Mouse (Mus musculus): ENCODE results near the gene Vill. TPM values are rescaled to one million over a fixed set of nuclear protein-coding genes. Genes with fewer than 3 reads are reported as not detected.
A peak's percentile ranks its signal among the peaks of the same experiment; 100 is the strongest.

Vill gene
- total RNA-seq, 2 experiments from 2014 or later, result 0.41 to 0.69 TPM

- intact Hi-C loops (cut with DNase I), result no loop called here
- peak in 1 of 2 experiments; percentile 16 for DNase-seq
Measured at GRCm38 (mm10) chr9:119073184-119073895, 20.8 kb downstream of the Vill start.

DNA sequence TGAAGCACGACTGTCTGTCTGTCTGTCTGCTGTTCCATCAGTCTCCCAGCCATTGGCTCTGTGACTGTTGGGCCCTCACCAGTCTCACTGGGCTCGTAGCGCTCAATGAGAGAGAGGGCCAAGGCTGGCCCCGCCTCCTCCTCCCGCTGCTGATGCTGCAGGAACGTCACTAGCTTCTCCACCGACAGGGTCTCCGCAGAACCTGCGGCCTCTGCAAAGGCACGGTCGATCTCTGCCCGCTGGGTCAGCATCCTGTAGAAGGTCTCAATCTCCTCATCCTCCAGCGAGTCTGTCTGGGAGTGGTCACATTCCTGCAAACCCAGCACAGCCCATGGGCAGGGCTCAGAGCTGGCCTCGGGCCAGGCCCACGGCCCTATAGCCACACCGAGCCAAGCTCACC lies 23.1 kb downstream of the Vill start:
- DNase-seq, result no peak

GRCm38 (mm10) chr9:119080040-119080675 lies 27.6 kb downstream of the Vill start:
- DNase-seq, result no peak
- intact Hi-C loops (cut with DNase I), result no loop called here

More for the DNA sequence above, 23.1 kb downstream of the Vill start:
- intact Hi-C loops (cut with DNase I), result no loop called here

- intact Hi-C loops (cut with DNase I), result no loop called here
- no peak for DNase-seq
Measured at GRCm38 (mm10) chr9:119082039-119082438, 29.5 kb downstream of the Vill start.

- intact Hi-C loops (cut with DNase I), result no loop called here
- no peak for DNase-seq
Measured at GRCm38 (mm10) chr9:119082656-119083430, 30.3 kb downstream of the Vill start.

GRCm38 (mm10) chr9:119083966-119084365 lies 31.4 kb downstream of the Vill start:
- no peak for DNase-seq
- intact Hi-C loops (cut with DNase I), result no loop called here

DNA sequence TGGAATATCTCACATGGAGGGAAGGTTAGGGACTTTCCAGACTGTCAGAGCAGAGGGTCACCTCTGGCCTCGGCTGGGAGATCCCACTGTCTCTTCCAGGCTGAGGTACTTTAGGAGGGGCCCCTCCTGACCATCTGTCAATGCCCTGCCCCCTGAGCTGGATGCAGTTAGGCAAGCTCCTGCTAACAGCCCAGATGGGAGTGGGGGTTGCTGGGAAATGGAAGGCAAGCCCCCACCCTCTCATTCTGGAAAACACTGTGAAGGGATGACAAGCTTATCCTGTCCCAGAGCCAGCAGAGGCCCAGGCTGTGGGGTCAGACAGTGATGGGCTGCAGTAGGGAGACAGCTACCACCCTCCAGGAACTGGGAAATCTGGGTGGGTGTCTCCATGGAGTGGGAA lies 33.9 kb downstream of the Vill start:
- intact Hi-C loops (cut with DNase I), result no loop called here
- no peak for DNase-seq

GRCm38 (mm10) chr9:119087309-119087708 lies 34.7 kb downstream of the Vill start:
- intact Hi-C loops (cut with DNase I), result no loop called here
- DNase-seq, result no peak

GRCm38 (mm10) chr9:119088148-119088801 lies 35.7 kb downstream of the Vill start:
- intact Hi-C loops (cut with DNase I), result no loop called here
- DNase-seq, result peak; percentile 87 to 90

- DNase-seq, result no peak
- intact Hi-C loops (cut with DNase I), result no loop called here
Measured at GRCm38 (mm10) chr9:119089437-119089836, 36.9 kb downstream of the Vill start.

GRCm38 (mm10) chr9:119090462-119090861 lies 37.9 kb downstream of the Vill start:
- no peak for DNase-seq
- intact Hi-C loops (cut with DNase I), result loop anchor here (10.0 kb wide), 2 partner anchors 474 to 1046 kb away; partner anchors contain the start of gene Azi2

DNA sequence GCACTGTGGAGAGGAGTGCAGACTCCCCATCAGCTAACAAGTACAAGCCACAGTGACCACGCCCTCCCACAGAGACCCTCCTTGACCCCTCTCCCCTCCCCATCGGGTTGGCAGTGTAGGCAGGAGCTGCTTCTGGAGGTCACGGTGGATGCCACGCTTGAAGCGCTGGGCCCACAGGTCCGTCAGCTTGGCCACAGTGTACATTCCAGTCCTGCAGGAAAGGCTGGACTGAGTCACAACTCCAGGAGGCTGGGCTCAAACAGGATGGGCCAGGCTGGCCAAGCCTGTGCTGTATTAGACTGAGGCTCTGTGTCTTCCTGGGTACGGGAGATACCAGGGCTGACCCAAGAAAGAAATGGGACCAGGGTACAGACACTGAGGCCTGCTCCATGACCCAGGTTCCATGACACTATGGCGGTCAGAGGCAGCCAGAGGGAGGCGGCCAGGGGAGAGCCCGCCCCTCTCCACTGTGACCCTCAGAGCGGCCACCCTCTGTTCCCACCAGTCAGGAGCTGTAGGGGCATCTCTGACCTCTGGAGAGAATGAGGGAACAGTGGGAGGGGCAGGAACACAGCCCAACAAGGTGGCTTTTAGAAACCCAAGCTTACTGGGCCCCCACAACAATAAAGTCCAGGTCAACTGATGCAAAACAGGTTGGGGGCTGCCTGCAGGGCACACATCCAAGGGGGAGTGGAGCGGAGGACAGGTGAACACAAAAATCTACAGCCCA lies 39.2 kb downstream of the Vill start:
- DNase-seq, result no peak
- intact Hi-C loops (cut with DNase I), result loop anchor here (10.0 kb wide), 2 partner anchors 473 to 1047 kb away; partner anchors contain the start of gene Azi2

DNA sequence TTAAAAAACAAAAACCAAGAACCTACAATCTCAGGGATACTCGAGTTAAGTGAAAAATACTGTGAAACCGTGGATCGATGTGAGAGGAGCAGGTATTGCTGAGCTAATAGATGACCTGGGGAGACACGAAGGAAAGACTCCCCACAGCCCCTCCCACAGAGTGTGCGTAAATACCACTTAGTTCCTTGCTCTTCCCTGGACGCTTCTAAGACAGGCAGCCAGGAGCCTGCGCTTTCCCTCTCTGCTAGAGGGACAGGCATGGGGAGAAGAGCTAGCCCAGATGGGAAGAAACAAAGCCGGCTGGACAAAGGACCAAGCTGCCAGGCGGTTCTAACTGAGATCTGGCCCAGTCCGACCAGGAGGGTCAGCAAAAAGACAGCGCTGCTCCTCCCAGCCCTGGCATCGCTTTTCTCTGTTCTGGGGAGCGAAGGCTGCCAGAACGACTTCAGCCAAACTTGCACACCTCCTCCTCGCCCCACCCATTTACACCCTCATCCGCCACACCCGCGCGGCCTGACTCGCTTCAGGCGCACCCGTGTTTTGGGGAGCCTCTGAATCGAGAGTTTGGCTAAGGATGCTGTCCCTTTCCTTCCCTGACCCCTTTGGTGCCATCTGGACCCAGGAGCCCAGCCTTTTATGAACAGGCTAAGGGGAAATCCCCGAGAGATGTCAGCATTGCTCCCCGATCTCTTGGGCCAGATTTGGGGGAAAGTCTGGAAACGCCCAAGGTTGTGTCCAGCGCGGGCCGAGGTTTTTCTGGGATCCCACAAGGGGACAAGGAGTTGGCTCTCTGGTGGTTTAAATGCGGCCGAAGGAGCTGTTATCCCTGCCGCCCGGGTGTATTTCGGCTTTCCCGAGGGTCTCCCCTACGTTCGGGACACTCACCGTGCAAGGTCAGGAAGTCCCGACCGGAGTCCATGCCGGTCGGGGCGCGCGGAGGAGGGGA lies 40.2 kb downstream of the Vill start:
- peak; percentile 62 to 69 for DNase-seq
- intact Hi-C loops (cut with DNase I), result loop anchor here (10.0 kb wide), 2 partner anchors 472 to 1048 kb away; partner anchors contain the start of gene Azi2

DNA sequence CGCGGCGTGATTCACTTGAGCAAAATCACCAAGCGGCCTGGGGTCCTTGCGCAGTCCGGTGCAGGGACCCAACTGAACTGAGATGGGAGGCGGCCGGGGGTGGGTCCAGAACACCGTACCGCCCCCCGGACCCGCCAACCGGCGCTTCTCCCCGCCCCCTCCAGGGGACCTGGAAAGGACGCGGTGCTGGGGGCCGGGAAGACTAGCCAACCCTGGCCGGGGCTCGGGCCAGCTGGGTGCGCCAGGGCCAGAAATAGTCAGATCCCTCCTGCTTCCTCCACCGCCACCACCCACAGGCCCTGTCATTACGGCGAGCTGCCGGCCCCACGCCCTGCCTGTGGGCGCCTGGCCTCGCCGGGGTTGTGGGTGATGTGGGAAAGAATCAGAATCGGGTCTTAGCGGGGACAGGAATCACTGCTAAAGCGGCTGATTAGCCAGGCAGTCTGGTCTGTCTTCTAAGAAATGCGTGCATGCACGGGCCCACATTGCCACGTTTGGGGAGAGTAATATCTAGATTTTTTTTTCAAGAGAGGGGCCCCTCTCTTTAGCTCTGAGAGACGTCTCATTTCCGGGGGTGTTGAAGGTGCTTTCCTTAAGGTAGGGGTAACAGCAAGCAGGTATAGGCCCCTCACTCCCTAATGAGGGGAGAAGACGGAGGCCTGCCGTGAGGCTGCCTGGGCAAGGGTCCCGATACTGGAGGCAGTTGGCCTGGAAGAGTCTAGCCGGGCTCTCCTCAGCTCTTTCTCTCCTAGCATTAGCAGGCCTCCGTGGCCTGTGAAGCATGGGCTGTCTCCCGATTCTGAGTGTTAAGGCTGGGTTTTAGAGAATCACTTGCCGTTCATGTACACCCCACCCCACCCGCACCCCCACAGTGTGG lies 41.1 kb downstream of the Vill start, which contains the start of gene Plcd1:
Gene Plcd1 (minus strand): TSS at position 84 of the 877 bp plus-strand sequence.
- DNase-seq, result peak; percentile 92 to 95

DNA sequence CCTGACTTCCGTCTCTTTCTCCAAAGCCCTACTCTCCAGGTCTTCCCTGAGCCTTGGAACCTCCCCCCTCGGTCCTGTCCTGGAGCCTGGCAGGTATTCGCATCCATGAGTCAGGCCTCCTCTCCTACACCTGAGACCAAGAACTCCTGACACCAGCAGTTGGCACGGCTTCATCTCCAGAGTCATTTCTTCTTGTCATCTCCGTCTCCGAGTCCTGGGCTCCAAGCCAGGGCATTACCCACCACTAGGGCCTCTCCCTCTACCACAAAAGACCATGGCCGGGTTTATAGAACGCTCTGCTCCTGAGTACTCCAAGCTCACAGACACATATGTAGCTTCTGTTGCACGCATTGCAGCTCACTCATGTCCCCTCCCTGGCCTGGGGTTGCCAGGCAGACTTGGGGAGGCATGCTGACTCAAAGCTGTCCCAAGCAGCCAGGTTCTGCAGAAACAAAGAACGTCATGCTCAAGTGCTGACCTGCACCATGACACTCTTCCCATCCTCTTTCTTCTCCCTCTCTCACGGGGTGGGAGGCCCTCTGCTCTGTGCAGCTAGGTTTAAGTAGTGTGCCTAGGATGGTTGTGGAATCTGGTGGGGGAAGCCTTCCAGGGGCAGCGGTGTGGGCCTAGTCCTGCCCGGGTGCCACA lies 42.0 kb downstream of the Vill start:
- DNase-seq, result no peak
- intact Hi-C loops (cut with DNase I), result loop anchor here (10.0 kb wide), 2 partner anchors 470 to 1050 kb away; partner anchors contain the start of gene Azi2

More for the DNA sequence above, 41.1 kb downstream of the Vill start, which contains the start of gene Plcd1:
- intact Hi-C loops (cut with DNase I), result loop anchor here (10.0 kb wide), 2 partner anchors 471 to 1049 kb away; partner anchors contain the start of gene Azi2

DNA sequence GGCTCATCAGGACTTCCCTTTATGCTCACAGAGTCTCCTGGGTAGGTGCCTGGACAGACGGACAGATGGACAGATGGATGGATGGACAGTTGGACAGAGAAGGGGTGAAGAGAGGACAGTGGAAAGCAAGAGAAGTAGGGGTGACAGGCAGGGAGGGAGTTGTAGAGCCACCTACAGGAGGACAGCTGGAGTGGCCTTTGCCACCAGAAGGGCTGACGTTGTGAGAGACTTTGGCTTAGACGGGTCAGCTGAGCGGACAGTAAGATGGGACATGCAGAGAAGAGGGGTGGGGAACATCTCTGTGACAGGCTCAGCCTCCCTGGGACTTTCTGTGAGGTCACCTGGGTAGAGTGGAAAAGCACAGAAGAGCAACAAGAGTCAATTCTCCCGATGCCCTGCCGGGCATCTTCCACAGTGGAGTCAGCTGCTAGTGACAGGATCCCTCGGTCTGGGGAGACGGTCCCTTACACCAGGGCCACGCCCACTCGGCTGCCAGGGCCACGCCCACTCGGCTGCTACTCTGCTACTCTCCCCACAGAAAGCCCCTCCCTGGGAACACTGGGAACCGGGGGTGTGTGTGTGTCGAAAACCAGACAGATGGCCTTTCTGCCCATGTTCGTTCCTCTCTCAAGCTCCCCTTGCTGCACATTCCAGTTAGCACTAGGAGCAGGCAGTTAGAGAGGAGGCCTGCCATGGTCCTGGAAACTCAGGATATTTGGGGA lies 47.8 kb downstream of the Vill start:
- DNase-seq, result no peak
- intact Hi-C loops (cut with DNase I), result no loop called here
